Mouse (Mus musculus) hindbrain, embryonic 11.5 days (tissue): ENCODE measurements around the gene Rab13. TPM values are rescaled to one million over a fixed set of nuclear protein-coding genes. Genes with fewer than 3 reads are reported as not detected.
"Not testable (repeated sequence)": the region's sequence is repeated elsewhere in the genome, so short reads cannot be mapped to it uniquely, and the experiment has no call there.

Experiments used
- ATAC-seq: fragments of 200-750 bp; cut with Nextera tagmentation; 2 replicates; pipeline ENCODE4 v1.8.0; 2017; ENCODE audit warnings: mild to moderate bottlenecking, moderate TSS enrichment, moderate library complexity; ENCODE audit not compliant: low FRiP score
- DNase-seq: peaks from one replicate; pipeline ENCODE4 v3.0.0-alpha.2; 2015; ENCODE audit warnings: low spot score
- H3K27ac ChIP-seq: fragments of 300-500 bp; sonication (generic); 2 replicates; pipeline ENCODE4 v1.5.1; 2014; ENCODE audit warnings: mild to moderate bottlenecking, low read depth, low read length
- H3K27me3 ChIP-seq: fragments of 300-500 bp; sonication (generic); 2 replicates; pipeline ENCODE4 v1.6.1; 2014; ENCODE audit warnings: mild to moderate bottlenecking, low read length, moderate library complexity, mixed read lengths; ENCODE audit not compliant: control insufficient read depth, insufficient read depth
- H3K36me3 ChIP-seq: fragments of 300-500 bp; sonication (generic); 2 replicates; pipeline ENCODE4 v1.6.1; 2014; ENCODE audit warnings: mild to moderate bottlenecking, low read length, moderate library complexity, mixed read lengths; ENCODE audit not compliant: control insufficient read depth, insufficient read depth
- H3K4me1 ChIP-seq: fragments of 300-500 bp; sonication (generic); replicated peaks from 2 replicates; pipeline ENCODE4 v1.6.1; 2014; ENCODE audit warnings: low read length, mixed read lengths; ENCODE audit not compliant: control insufficient read depth, insufficient read depth
- H3K4me2 ChIP-seq: fragments of 300-500 bp; sonication (generic); replicated peaks from 2 replicates; pipeline ENCODE4 v1.6.1; 2014; ENCODE audit warnings: mild to moderate bottlenecking, low read depth, low read length
- H3K4me3 ChIP-seq: fragments of 300-500 bp; sonication (generic); 2 replicates; pipeline ENCODE4 v1.5.1; 2014; ENCODE audit warnings: low read depth, low read length
- H3K9ac ChIP-seq: fragments of 300-500 bp; sonication (generic); 2 replicates; pipeline ENCODE4 v1.6.1; 2014; ENCODE audit warnings: low read depth, low read length
- H3K9me3 ChIP-seq: fragments of 300-500 bp; sonication (generic); 2 replicates; pipeline ENCODE4 v1.6.1; 2016; ENCODE audit warnings: low read length; ENCODE audit not compliant: control insufficient read depth
- WGBS: fragments of 180-500 bp; shearing (Covaris S2); extraction: QIAGEN DNeasy Blood & Tissue Kit; methylation state at CpG from one replicate; pipeline ENCODE4 v1.1.7; 2014; 5-methylcytosine and 5-hydroxymethylcytosine counted together
- polyA plus RNA-seq: library from polyadenylated mRNA; unstranded; fragments of >200 nt; fragmentation: Nextera tagmentation; extraction: Ambion mirVana; gene quantifications from 2 replicates; pipeline ENCODE4 v1.2.1, GENCODE M21; 2014

The Rab13 gene
- polyA plus RNA-seq, 1 experiment from 2014 or later, result 15.5 TPM

GRCm38 (mm10) chr3:90252659-90253058 is 39.2 kb downstream of the Rab13 start:
- not testable (repeated sequence) for H3K27me3 ChIP-seq, H3K36me3 ChIP-seq, H3K4me2 ChIP-seq, H3K4me1 ChIP-seq, H3K27ac ChIP-seq, H3K4me3 ChIP-seq, H3K9ac ChIP-seq, H3K9me3 ChIP-seq, DNase-seq, ATAC-seq
- 94% methylated on average over 2 of the region's 2 CpGs for WGBS

GRCm38 (mm10) chr3:90253174-90253573 is 39.7 kb downstream of the Rab13 start:
- not testable (repeated sequence) for H3K4me1 ChIP-seq, H3K36me3 ChIP-seq, DNase-seq, ATAC-seq, H3K4me3 ChIP-seq, H3K27ac ChIP-seq, H3K4me2 ChIP-seq, H3K9ac ChIP-seq, H3K9me3 ChIP-seq, H3K27me3 ChIP-seq
- 79% methylated on average over 1 of the region's 1 CpGs for WGBS

- H3K4me1 ChIP-seq, result peaks cover 5% of the 10 kb centered on the region
- DNase-seq, result peak; percentile 94
- ATAC-seq, result peak; percentile 97
- H3K27me3 ChIP-seq, result no peaks in the 10 kb centered on the region
- 2% methylated on average over 39 of the region's 40 CpGs for WGBS
- H3K27ac ChIP-seq, result peak within 1 kb of the TSS; percentile 75
- H3K4me3 ChIP-seq, result peak within 1 kb of the TSS; percentile 61
- H3K9ac ChIP-seq, result peak within 1 kb of the TSS; percentile 71
- H3K9me3 ChIP-seq, result no peaks in the 10 kb centered on the region
- H3K36me3 ChIP-seq, result no peaks in the 10 kb centered on the region
- peak within 1 kb of the TSS; percentile 71 for H3K4me2 ChIP-seq
Observed at GRCm38 (mm10) chr3:90253653-90254418, 40.3 kb downstream of the Rab13 start, which contains the start of gene Crtc2. Gene Crtc2, plus strand, starts transcription at chr3:90254163.

- WGBS, result under 1% methylated on average over 41 of the region's 41 CpGs
- no peak for DNase-seq
- peaks cover 5% of the 10 kb centered on the region for H3K4me1 ChIP-seq
- peak overlapping the region; percentile 75 for H3K27ac ChIP-seq
- H3K36me3 ChIP-seq, result 0 out of 2 replicates have a peak, but pooled peaks cover 4% of the 10 kb centered on the region
- no peaks in the 10 kb centered on the region for H3K27me3 ChIP-seq
- H3K4me3 ChIP-seq, result peak overlapping the region; percentile 61
- peak; percentile 80 for ATAC-seq
- peak overlapping the region; percentile 71 for H3K4me2 ChIP-seq
- no peaks in the 10 kb centered on the region for H3K9me3 ChIP-seq
- peak overlapping the region; percentile 71 for H3K9ac ChIP-seq
Observed at GRCm38 (mm10) chr3:90254419-90255193, 41.1 kb downstream of the Rab13 start.

GRCm38 (mm10) chr3:90255194-90255565 is 41.7 kb downstream of the Rab13 start:
- H3K27me3 ChIP-seq, result no peaks in the 10 kb centered on the region
- H3K4me2 ChIP-seq, result peak overlapping the region; percentile 71
- 26% methylated on average over 2 of the region's 2 CpGs for WGBS
- H3K4me3 ChIP-seq, result peak overlapping the region; percentile 61
- no peak for DNase-seq
- H3K9ac ChIP-seq, result peak overlapping the region; percentile 71
- no peak for ATAC-seq
- peaks cover 5% of the 10 kb centered on the region for H3K4me1 ChIP-seq
- peaks cover 8% of the 10 kb centered on the region; the same call in 1 of the 2 replicates for H3K36me3 ChIP-seq
- H3K27ac ChIP-seq, result peak overlapping the region; percentile 75; the same call in 1 of the 2 replicates
- H3K9me3 ChIP-seq, result no peaks in the 10 kb centered on the region

- ATAC-seq (no peak), DNase-seq (no peak)
- H3K36me3 ChIP-seq, result peaks cover 10% of the 10 kb centered on the region; the same call in 1 of the 2 replicates
- H3K27ac ChIP-seq, result no peak overlapping the region
- H3K4me1 ChIP-seq, result peaks cover 5% of the 10 kb centered on the region
- H3K9ac ChIP-seq, result no peak overlapping the region
- 93% methylated on average over 14 of the region's 14 CpGs for whole genome bisulfite sequencing
- H3K27me3 ChIP-seq, result no peaks in the 10 kb centered on the region
- no peaks in the 10 kb centered on the region for H3K9me3 ChIP-seq
- no peak overlapping the region for H3K4me2 ChIP-seq
- H3K4me3 ChIP-seq, result no peak overlapping the region
Observed at GRCm38 (mm10) chr3:90255784-90256353, 42.4 kb downstream of the Rab13 start.

- H3K4me2 ChIP-seq, result no peak overlapping the region
- no peak overlapping the region for H3K27ac ChIP-seq
- H3K4me3 ChIP-seq, result no peak overlapping the region
- no peak overlapping the region for H3K9ac ChIP-seq
- no peaks in the 10 kb centered on the region for H3K9me3 ChIP-seq
- 92% methylated on average over 19 of the region's 19 CpGs for WGBS
- H3K36me3 ChIP-seq, result peaks cover 10% of the 10 kb centered on the region; the same call in 1 of the 2 replicates
- DNase-seq (no peak), ATAC-seq (no peak)
- peaks cover 5% of the 10 kb centered on the region for H3K4me1 ChIP-seq
- H3K27me3 ChIP-seq, result no peaks in the 10 kb centered on the region
Observed at GRCm38 (mm10) chr3:90256731-90257530, 43.4 kb downstream of the Rab13 start.

GRCm38 (mm10) chr3:90258521-90258920 is 45.0 kb downstream of the Rab13 start:
- ATAC-seq (no peak), DNase-seq (no peak)
- 91% methylated on average over 4 of the region's 4 CpGs for WGBS
- Histone ChIP-seq H3K36me3 (peaks cover 10% of the 10 kb centered on the region; the same call in 1 of the 2 replicates), H3K9me3 (no peaks in the 10 kb centered on the region), H3K27me3 (no peaks in the 10 kb centered on the region), H3K4me2 (no peak overlapping the region), H3K9ac (no peak overlapping the region), H3K4me3 (no peak overlapping the region), H3K27ac (no peak overlapping the region), H3K4me1 (peaks cover 5% of the 10 kb centered on the region)
